Mouse (Mus musculus) 416B (cell line): ENCODE measurements at regions not wholly inside any gene's neighbourhood (a gene's known extent, or its start where the extent isn't known, plus 50 kb on each side); places are given as distances from the start of the nearest gene placed in this dataset.
A peak's percentile ranks its signal among the peaks of the same experiment; 100 is the strongest.

ENCODE experiments used
- DNase-seq: peaks from one replicate; pipeline ENCODE4 v3.0.0; 2011; ENCODE audit warnings: low read depth

DNA sequence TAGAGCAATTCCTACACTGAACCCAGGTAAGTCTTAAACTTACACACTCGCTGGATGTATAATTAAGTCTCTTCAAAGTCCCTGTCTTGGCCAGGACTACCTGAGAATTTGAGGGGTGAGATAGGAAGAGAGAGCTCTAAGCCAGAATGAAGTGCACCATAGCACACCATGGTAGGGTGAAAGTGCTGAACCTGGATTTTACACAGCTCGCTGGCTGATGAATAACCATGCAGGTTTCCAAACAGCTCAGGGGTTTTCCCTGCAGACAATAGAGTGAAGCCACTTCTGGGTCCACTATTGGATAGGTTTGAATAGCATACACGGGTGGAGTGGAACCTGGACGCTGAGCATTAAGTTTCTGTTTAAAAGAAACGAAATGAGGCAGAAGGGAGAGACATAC, 180.7 kb upstream of the Plxna2 start:
- DNase-seq: no peak

DNA sequence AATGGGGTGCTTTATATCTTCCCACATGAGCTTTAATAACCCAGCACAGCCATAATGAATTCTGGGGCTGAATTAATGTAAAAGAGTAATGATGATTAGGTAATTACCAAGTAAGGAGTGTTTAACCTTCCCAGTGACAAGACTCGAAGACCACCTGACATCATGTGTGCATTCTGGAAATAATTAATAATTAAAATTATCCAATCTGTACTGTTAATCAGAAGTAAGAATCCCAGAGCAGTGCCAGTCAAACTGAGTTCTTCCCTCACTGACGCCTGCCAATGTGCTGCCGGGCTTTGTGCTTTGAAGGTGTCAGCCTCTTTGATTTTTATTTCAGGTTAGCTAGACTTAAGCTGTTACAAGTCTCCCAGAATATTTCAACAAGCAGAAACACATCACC, 183.0 kb upstream of the Plxna2 start:
- no peak for DNase-seq

- DNase-seq: no peak
Observed at GRCm38 (mm10) chr1:194428586-194428985, 189.4 kb upstream of the Plxna2 start.

DNA sequence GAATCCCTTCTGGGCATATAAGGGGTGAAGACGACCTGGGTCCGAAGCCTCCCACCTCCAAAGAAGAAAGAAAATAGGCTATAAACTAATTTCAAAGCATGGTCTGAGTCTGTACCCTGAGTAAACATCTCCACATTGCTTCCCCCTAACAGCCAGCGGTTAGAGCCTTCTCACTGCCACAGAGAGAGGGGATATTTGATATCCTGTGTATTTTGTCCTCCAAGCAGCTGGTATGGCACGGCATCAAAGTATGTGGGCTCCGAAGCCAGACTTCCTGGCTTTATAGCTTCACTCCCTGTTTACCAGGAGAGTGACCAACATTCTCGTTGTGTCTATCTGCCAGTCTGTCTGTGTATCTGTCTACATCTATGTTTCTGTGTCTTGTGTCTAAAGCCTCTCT, 191.7 kb upstream of the Plxna2 start:
- DNase-seq: no peak

DNA sequence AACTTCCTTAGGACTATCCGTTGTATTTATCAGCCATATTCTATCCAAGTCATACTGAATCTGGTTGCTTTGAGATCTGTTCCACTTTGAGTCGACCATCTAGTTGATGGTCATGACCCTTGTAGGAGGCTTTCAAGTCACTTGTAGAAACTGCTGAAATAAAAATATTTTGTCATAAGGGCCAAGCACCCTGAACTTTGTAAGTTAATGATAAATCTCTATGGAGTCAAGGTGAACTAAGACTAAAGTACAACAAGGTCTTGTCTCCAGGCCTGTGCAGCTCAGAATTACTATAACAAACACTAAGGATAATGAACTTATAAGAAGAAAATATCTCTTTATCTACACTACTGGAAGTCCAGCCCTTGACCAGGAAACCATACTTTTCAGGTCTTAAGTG, 193.8 kb upstream of the Plxna2 start:
- no peak for DNase-seq

- DNase-seq: no peak
Observed at GRCm38 (mm10) chr1:194412193-194412592, 205.8 kb upstream of the Plxna2 start.

- DNase-seq: no peak
Observed at GRCm38 (mm10) chr1:194411788-194412187, 206.2 kb upstream of the Plxna2 start.

GRCm38 (mm10) chr1:194399281-194399680, 218.7 kb upstream of the Plxna2 start:
- DNase-seq: no peak

DNA sequence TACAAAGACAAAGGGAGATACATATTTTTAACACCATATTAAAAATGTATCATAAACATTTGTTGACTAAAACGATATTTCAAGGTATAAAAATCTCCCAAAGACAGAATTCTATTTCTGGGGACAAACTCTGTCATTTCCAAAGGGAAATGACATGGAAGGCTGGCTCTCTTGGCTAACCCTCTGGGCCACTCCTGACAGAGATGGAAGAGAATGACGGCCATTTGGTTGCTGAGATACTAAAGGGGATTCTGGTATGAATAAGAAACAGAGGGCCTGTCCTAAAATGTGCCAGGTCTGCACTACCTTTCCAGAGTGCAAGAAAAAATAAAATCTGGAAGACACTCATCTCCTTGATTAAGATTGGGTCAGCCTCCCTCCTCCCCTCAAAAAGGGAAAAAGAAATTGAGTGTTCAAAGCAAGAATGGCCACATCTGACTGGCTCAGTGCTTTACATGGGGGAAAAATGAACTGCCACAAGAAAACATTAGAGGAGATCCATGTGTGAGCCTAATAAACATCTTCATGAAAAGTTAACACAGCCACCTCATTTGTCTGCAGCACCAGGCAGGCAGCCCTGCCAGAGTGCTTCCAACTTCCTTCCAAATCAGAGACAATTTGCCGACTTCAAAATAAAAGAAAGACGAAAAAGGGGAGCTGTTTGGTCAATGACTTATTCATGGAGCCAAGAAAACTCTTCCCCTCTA, 221.1 kb upstream of the Plxna2 start:
- DNase-seq: no peak

DNA sequence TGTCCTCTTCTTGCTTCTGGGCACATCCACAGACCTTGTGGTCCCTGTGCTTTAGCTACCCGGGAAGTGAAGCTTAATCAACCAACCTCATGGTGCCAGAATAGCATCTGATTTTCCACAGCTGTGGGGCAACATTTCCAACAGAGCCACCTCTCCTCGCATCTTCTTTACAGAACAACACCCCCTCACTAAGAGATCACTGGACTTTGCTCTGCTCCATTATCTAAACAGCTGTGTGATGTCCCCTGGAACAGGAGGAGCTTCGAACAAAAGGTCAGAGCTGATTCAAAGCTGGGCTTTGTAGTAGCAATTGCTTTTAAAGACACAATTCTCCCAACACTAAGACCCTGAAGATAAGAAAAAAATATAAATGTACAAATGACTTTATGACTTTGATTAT, 224.3 kb upstream of the Plxna2 start:
- DNase-seq: no peak

GRCm38 (mm10) chr1:194390202-194390601, 227.8 kb upstream of the Plxna2 start:
- DNase-seq: no peak

- DNase-seq: no peak
Observed at GRCm38 (mm10) chr1:194378135-194378534, 239.9 kb upstream of the Plxna2 start.

- DNase-seq: peak; percentile 2
Observed at GRCm38 (mm10) chr1:194373511-194373910, 244.5 kb upstream of the Plxna2 start.

DNA sequence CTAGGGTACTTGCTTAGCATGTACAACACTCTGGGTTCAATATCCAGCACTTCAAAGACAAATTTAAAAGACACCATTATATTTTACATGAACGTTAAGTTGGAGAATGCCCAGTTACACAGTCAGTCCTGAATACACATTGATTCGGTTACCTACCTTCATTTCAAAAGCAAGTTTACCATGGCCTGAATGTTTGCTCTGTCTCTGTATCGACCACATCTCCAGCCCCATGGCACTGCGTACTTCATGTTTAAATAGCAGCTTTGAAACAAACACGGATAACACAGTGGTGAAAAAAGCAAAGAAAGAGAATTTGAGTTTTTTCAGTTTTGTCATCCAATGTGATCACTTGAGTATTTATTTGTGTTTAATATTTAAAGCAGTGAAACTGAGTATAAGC, 254.1 kb upstream of the Plxna2 start:
- DNase-seq: no peak

DNA sequence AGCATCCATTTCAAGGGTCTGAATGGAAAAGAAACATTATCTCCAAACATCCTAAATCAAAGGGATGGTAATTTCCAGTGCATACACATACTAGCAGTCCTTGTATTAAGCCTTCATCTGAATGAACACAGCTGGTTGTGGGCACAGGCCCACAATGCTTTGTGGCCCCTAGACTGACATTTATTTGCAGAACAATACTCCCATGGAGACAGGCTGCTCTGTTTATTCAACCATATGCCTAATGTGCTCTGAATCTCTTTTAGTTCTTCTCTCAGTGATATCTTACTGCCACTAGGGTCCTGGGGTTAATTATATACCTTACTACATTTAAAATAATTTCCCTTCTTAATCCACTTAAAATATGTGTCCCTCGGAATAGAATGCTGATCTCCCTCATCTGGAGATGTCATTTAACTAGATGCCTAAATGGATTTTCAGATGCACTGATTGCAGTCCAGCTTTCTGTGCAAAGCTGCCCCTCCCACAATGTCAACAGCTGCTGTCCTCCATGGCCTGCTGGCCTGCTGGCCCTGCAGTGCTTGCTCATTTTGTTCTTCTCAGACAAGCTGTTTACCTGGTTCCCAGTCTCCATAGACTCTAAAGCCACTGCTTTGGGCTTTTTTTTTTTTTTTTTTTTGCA, 254.8 kb upstream of the Plxna2 start:
- no peak for DNase-seq

GRCm38 (mm10) chr1:194362298-194362697, 255.7 kb upstream of the Plxna2 start:
- DNase-seq: no peak

GRCm38 (mm10) chr1:194361316-194361715, 256.7 kb upstream of the Plxna2 start:
- DNase-seq: no peak

DNA sequence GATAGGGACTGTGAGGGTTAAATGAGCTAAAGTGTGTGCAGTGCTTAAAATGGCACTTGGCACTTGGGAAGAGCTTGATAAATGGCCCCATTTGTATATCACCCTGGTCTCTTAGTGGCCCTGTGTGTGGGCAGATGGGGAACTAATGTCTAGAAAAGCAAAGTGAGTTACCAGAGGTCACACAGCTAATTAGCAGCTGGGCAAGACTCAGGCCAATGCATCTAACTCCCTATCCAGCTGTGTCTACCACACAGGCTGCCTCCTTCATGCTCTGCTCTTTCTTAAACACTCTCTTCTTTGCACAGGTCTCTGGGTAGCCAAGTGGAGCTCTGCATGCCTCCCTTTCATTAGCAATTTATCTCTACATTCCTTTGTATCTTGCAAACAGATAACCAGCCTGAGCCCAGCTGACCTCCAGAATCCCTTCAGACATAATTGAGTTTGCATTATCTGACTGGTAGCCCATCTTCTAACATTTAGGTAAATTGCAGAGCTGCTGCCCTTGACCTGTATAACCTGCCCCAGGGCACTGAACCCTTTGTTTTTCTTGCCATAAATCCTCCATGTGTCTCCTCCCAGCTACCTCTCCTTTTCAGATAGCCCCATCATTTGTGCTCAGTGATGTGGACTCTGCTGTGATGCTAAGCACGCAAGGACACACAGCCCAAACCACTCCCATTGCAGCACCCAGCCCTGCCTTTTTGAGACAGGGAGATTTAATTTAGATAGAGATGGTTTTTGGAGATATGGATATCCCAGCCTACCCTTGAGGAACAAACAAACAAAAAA, 263.5 kb upstream of the Plxna2 start:
- no peak for DNase-seq

GRCm38 (mm10) chr1:194345304-194346033, 272.5 kb upstream of the Plxna2 start:
- DNase-seq: no peak

DNA sequence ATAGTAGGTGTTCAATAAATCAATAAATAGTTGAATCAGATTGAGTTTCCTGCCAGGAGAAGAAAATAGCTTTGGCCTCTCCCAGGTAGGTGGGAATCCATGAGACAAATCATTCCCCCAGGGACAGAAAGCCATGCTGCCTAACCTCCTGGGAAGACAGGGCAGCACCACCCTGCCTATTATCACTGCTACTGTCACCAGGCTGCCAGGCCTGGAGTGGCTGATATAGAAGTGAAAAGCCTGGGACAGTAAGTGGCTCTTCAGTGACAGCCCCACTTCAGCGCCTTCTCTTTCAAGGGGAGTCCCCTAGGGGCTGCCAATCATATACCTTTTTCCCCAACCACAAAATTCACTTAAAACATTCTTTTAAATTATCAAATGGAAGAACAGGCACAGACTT, 275.4 kb upstream of the Plxna2 start:
- DNase-seq: no peak

DNA sequence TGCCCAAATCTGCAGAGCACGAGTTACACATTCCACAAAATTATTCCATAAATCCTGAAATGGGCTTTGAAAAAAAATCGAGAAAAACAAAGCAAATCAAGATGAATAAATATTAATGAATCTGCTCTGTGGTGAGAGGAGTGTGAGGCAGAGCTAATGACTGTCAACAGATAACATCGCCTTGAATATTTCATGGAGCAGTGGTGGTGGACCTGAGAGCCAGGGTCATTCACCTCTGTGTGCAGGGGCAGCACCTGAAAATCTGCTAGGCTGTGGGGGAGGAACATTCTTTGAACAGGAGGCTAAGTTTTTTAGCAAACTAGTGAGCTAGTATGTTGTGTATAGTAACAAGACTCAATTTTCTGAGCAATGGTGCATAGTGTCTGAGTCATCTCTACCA, 276.3 kb upstream of the Plxna2 start:
- DNase-seq: no peak
